Mouse (Mus musculus) CD4-positive naive resting alpha-beta T cell, adult 76 days (primary cell): ENCODE data around the gene Sost. TPM values are rescaled to one million over a fixed set of nuclear protein-coding genes. Genes with fewer than 3 reads are reported as not detected.

Experiments
- total RNA-seq: library from RNA; stranded (reverse); gene quantifications from one replicate; pipeline ENCODE4 v1.2.4, GENCODE M21; 2023

Gene Sost
- total RNA-seq = not detected

DNA sequence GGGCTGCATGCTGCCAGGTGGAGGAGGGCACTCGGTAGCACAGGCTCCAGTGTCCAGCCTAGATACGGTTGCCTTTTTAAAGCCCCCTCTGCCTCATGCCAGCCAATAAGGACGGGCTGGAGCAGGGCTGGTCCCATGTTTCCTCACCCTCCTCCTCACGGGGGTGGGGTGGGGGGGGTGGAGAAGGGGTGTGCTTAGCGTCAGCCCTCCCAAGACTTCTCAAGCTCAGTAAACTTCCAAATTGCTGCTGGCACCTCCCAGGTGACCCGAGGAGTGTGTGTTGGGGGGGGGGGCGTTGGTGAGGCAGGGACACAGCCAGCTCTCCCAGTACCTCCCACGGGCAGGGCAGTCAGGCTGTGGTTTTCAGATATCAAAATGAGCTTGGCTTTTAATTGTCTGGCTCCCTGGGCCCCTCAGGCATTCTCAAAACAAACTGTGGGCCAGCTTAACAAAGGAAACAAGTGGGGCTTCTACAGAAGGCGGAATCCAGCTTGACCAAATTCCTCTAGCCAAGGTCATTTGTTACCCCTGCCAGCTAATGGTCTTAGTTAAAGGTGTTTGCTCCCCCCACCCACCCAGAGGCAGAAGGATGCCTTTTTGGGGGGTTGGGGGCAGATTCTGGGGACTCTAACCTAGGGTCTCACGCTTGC lies at the start of gene Sost:
Gene Sost, minus strand, starts transcription at position 51 of the 650 bp plus-strand sequence.

GRCm38 (mm10) chr11:101986913-101987312 lies 20.1 kb upstream of the Sost start, which contains the start of gene Dusp3:
Gene Dusp3 (minus strand): TSS chr11:101987013.

DNA sequence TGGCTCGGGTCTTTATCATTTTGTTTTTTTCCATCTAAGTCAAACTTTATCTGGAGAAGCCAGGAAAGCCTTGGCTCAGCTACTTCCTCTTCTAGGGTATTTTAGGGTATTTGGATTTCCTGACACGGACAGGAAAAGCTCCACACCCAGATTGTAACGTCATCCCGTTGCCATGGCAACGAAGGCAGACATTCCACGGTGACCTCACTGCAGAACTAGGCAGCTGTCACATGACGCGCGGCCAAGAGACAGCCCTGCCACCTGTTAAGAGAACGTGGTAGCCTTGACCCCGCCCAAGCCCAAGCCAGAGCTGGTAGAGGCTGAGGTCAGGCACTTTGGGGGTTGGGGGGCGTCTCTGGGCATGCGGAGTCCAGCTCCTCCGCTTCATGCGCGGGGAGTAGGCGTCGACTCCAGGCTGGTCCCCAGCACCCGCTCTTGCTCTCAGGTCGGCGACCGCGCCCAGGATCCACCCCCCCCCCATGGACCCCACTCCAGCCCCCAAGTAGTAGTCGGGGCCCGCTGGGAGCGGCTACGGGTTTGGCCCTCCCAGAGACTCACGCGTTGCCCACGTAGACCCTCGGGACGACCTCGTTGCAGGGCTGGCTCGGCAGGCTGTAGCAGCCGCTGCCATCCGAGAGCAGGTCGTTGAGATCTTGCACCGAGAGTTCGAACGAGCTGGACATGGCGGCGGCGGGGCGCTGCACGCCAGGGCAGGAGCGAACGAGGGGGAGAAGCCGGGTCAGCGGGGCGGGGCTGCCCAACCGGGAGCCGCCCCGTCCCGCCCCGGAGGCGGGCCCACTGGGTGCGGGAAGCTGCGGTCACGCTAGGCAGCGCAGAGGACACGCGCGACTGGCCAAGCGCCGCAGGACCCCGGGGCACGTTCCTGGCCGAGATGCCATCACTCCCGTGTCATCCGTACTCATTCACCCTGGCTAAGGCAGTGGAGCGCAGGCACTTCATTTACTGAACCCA lies 17.5 kb upstream of the Sost start, which contains the start of gene Cfap97d1:
Gene Cfap97d1, plus strand, starts transcription at position 226 of the 972 bp plus-strand sequence.

Other genes starting within 250 kb of the Sost start
- 80.5 TPM for gene Dhx8, start 234.1 kb downstream of the Sost start, total RNA-seq
- not detected for gene Etv4, start 181.6 kb downstream of the Sost start, total RNA-seq
- gene Meox1, start 72.6 kb downstream of the Sost start, total RNA-seq = not detected
- gene Cfap97d1, start 17.3 kb upstream of the Sost start, total RNA-seq = not detected
- gene Dusp3, start 20.0 kb upstream of the Sost start, total RNA-seq = 6.2 TPM
- gene Mpp3, start 61.4 kb upstream of the Sost start, total RNA-seq = not detected
- gene Cd300lg, start 74.5 kb upstream of the Sost start, total RNA-seq = not detected
- 2.3 TPM for gene Mpp2, start 121.5 kb upstream of the Sost start, total RNA-seq
- gene Ppy, start 134.3 kb upstream of the Sost start, total RNA-seq = not detected
- not detected for gene Pyy, start 140.8 kb upstream of the Sost start, total RNA-seq
- not detected for gene Nags, start 178.5 kb upstream of the Sost start, total RNA-seq
- gene Tmem101, start 189.4 kb upstream of the Sost start, total RNA-seq = 4.0 TPM
- 51.5 TPM for gene Lsm12, start 218.3 kb upstream of the Sost start, total RNA-seq
- gene G6pc3, start 222.6 kb upstream of the Sost start, total RNA-seq = 31.9 TPM